Mouse (Mus musculus): ENCODE data around the gene Nxf3. TPM values are rescaled to one million over a fixed set of nuclear protein-coding genes. Genes with fewer than 3 reads are reported as not detected.
A peak's percentile ranks its signal among the peaks of the same experiment; 100 is the strongest.

Gene Nxf3
- 0.04 TPM in 1 of 2 replicates, not detected in the other for polyA plus RNA-seq (2015; fragmentation: Nextera tagmentation; extraction: Ambion mirVana)

DNA sequence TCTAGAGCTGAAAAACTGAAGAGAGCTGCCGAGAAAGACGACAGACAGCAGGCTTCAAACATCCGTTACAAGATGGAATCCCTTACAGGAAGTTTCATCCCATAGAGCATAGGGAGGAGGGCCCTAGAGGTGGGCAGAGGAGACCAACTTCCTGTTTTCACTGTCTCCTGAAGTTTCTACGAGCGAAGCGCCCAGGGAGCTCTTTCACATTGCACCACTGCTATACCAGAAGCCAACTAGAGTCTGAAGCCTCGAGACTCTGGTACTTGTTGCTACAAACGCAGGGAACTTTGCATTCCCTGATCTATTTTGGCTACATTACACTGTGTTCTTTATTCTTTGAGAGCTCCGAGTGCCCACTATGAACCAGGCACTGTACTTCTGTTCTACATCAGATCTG is at the start of gene Nxf3:
Nxf3 (minus strand) TSS at position 101 of the 400 bp plus-strand sequence.
- DNase-seq (ENCODE audit: low spot score) = no peak
- ATAC-seq (replicated peaks; ENCODE audit: low FRiP score, low read depth) = no peak
- H3K9me3 ChIP-seq (replicated peaks; ENCODE audit: low read length) = no peaks in the 10 kb centered on the region
- H3K9ac ChIP-seq (ENCODE audit: low read depth, low read length) = no peak within 1 kb of the TSS
- no peaks in the 10 kb centered on the region for H3K4me1 ChIP-seq (replicated peaks; ENCODE audit: insufficient read depth, low read length)
- H3K36me3 ChIP-seq (ENCODE audit: insufficient read depth, low read length) = no peaks in the 10 kb centered on the region
- H3K4me3 ChIP-seq (replicated peaks; ENCODE audit: low read depth, low read length) = no peak within 1 kb of the TSS
- WGBS = 86% methylated on average over 9 of the region's 9 CpGs
- no peak within 1 kb of the TSS for H3K4me2 ChIP-seq (ENCODE audit: low read length)
- no peak for TF ChIP-seq CTCF (IDR thresholded peaks at IDR 0.05; ENCODE audit: low read depth)
- H3K27ac ChIP-seq = no peak within 1 kb of the TSS
- no peaks in the 10 kb centered on the region for H3K27me3 ChIP-seq (ENCODE audit: insufficient read depth, low read length)

DNA sequence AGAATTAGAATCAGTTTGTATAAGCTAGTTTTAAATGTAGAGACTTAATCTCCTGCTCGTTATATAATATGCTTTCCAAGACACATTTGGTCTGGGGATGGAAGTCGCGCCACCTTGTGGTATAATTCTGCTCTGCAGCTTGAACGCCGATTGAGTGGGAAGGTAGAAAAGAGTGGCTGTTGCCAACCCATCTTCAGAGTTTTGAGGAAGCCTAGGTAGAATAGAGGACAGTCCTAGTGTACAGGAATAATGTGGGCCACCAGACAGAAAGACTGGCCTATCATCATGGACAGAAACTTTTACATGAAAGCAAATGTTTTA is 42.6 kb upstream of the Nxf3 start:
- Histone ChIP-seq H3K27ac (no peak overlapping the region), H3K9me3 (replicated peaks; ENCODE audit: low read length) (no peaks in the 10 kb centered on the region), H3K4me2 (ENCODE audit: low read length) (no peak overlapping the region), H3K27me3 (ENCODE audit: insufficient read depth, low read length) (no peaks in the 10 kb centered on the region), H3K9ac (ENCODE audit: low read depth, low read length) (no peak overlapping the region), H3K36me3 (ENCODE audit: insufficient read depth, low read length) (no peaks in the 10 kb centered on the region), H3K4me1 (replicated peaks; ENCODE audit: insufficient read depth, low read length) (no peaks in the 10 kb centered on the region), H3K4me3 (replicated peaks; ENCODE audit: low read depth, low read length) (no peak overlapping the region)
- DNase-seq (ENCODE audit: low spot score) (peak; percentile 37), ATAC-seq (replicated peaks; ENCODE audit: low FRiP score, low read depth) (no peak)
- WGBS = 15% methylated on average over 5 of the region's 5 CpGs
- TF ChIP-seq CTCF (IDR thresholded peaks at IDR 0.05; ENCODE audit: low read depth) = peak; percentile 77

DNA sequence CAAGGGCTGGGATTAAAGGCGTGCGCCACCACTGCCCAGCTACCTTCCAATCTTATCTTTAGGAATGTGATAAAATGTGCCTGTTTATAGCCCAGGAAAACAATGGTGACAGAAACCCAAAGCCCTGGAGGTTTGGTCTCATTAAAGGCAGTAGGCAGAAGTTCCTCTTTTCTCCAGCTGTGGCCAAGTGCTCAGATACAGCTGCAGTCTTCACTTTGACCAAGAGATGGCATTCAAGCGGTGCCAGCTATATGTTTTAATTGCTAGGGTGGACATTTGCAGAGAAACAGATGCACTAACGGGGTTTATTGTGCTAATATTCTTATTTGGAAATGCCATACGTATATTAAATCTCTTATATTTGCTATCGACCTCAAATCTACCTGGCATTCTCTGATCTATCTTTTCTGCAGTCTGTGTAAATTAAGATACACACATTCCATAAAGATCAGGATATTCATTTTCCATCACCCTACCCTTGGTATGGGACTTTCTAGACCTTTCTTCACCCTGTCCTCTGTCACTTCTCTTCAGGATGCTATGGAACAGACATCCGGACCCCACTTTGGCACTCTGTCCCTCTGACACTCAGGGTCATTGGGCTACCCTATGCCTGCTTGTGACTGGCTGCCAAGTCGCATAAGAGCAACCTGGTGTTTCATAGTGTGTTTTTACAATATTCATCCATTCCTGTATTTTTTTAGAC is 42.1 kb upstream of the Nxf3 start:
- TF ChIP-seq CTCF (IDR thresholded peaks at IDR 0.05; ENCODE audit: low read depth) = peak; percentile 35; the same call in 1 of the 2 replicates
- DNase-seq (ENCODE audit: low spot score) = peak; percentile 31
- no peak for ATAC-seq (replicated peaks; ENCODE audit: low FRiP score, low read depth)

DNA sequence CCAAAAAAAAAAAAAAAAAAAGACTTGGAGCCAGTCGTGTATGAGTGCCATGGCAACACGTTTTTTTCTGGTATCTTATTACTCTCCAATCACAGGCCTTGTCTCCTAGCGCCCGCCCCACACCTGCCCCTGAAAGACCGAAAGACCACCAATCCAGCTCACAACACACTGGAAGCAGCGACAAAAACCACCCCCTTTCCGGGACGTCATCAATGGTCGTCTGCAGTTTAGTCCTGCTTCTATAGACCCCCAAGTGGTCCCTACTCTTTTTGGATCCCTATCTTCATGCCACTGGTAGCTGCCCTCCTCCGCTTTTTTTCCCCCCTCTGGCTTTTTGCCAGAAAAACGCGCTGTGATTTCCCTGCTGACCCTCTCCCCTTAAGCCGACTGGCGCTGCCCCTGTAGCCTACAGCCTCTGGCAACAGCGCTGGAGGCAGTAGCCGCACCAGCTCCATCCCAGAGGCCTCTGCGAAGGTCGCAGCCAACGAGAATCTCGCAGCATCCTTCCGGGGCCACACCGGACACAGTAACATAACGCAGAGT is 30.4 kb upstream of the Nxf3 start:
- H3K4me1 ChIP-seq (replicated peaks; ENCODE audit: insufficient read depth, low read length) = no peaks in the 10 kb centered on the region
- H3K9ac ChIP-seq (ENCODE audit: low read depth, low read length) = no peak overlapping the region
- no peak overlapping the region for H3K27ac ChIP-seq
- DNase-seq (ENCODE audit: low spot score) (peak; percentile 77), ATAC-seq (replicated peaks; ENCODE audit: low FRiP score, low read depth) (peak; percentile 95)
- H3K27me3 ChIP-seq (ENCODE audit: insufficient read depth, low read length) = peaks cover 5% of the 10 kb centered on the region; the same call in 1 of the 2 replicates
- H3K36me3 ChIP-seq (ENCODE audit: insufficient read depth, low read length) = no peaks in the 10 kb centered on the region
- H3K4me3 ChIP-seq (replicated peaks; ENCODE audit: low read depth, low read length) = peak overlapping the region; percentile 24
- WGBS = 27% methylated on average over 23 of the region's 23 CpGs
- no peaks in the 10 kb centered on the region for H3K9me3 ChIP-seq (replicated peaks; ENCODE audit: low read length)
- H3K4me2 ChIP-seq (ENCODE audit: low read length) = peak overlapping the region; percentile 53
- TF ChIP-seq CTCF (IDR thresholded peaks at IDR 0.05; ENCODE audit: low read depth) = no peak

More for the DNA sequence above, 42.1 kb upstream of the Nxf3 start:
- Histone ChIP-seq H3K27ac (no peak overlapping the region), H3K4me1 (replicated peaks; ENCODE audit: insufficient read depth, low read length) (no peaks in the 10 kb centered on the region), H3K4me2 (ENCODE audit: low read length) (no peak overlapping the region), H3K27me3 (ENCODE audit: insufficient read depth, low read length) (no peaks in the 10 kb centered on the region), H3K9me3 (replicated peaks; ENCODE audit: low read length) (no peaks in the 10 kb centered on the region), H3K36me3 (ENCODE audit: insufficient read depth, low read length) (no peaks in the 10 kb centered on the region), H3K9ac (ENCODE audit: low read depth, low read length) (no peak overlapping the region), H3K4me3 (replicated peaks; ENCODE audit: low read depth, low read length) (no peak overlapping the region)
- WGBS = 66% methylated on average over 8 of the region's 8 CpGs

DNA sequence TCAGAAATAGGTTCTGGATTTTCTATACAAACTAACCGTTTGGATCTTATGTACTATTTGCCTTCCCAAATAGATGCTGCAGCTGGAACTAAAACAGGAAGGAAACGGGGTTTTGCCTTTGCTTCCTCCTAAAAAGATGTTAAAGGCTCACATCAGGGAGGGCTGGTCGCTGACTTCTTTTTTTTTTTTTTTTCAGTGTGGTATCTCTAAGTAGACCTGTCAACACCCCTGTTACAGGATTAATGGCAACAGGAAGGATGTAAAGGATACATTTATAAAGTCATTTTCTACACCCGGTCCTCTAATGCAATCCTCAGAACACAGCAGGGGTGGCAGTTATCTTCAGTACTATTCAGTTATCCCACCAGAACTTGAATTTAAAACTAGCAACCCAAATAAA is 30.0 kb upstream of the Nxf3 start:
- H3K27ac ChIP-seq = no peak overlapping the region
- no peak overlapping the region for H3K4me3 ChIP-seq (replicated peaks; ENCODE audit: low read depth, low read length)
- ATAC-seq (replicated peaks; ENCODE audit: low FRiP score, low read depth) = no peak
- 39% methylated on average over 4 of the region's 4 CpGs for WGBS
- H3K9ac ChIP-seq (ENCODE audit: low read depth, low read length) = no peak overlapping the region
- H3K4me2 ChIP-seq (ENCODE audit: low read length) = peak overlapping the region; percentile 53; the same call in 1 of the 2 replicates
- DNase-seq (ENCODE audit: low spot score) = no peak
- TF ChIP-seq CTCF (IDR thresholded peaks at IDR 0.05; ENCODE audit: low read depth) = no peak
- no peaks in the 10 kb centered on the region for H3K36me3 ChIP-seq (ENCODE audit: insufficient read depth, low read length)
- peaks cover 5% of the 10 kb centered on the region; the same call in 1 of the 2 replicates for H3K27me3 ChIP-seq (ENCODE audit: insufficient read depth, low read length)
- H3K4me1 ChIP-seq (replicated peaks; ENCODE audit: insufficient read depth, low read length) = no peaks in the 10 kb centered on the region
- no peaks in the 10 kb centered on the region for H3K9me3 ChIP-seq (replicated peaks; ENCODE audit: low read length)

DNA sequence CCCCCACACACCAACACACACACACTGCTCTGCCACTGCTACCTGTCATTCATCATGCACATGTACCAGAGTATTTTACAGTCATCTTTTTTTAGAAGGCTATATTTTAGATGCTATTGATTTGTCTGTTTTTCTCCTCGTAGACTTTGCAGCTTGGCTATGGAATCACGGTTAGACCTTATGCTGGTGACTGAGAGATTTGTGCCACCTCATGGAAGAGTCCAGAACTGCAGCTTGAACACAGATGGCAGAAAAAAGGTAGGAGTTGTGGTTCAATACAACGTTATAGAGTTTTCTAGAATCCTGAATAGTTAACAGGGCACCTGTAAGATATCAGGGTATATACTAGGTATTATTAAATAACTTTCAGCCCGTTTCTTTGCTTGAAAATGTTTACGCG is 22.9 kb upstream of the Nxf3 start:
- Histone ChIP-seq H3K36me3 (ENCODE audit: insufficient read depth, low read length) (no peaks in the 10 kb centered on the region), H3K4me1 (replicated peaks; ENCODE audit: insufficient read depth, low read length) (no peaks in the 10 kb centered on the region), H3K27me3 (ENCODE audit: insufficient read depth, low read length) (no peaks in the 10 kb centered on the region), H3K9me3 (replicated peaks; ENCODE audit: low read length) (no peaks in the 10 kb centered on the region), H3K27ac (no peak overlapping the region), H3K4me2 (ENCODE audit: low read length) (no peak overlapping the region), H3K4me3 (replicated peaks; ENCODE audit: low read depth, low read length) (no peak overlapping the region), H3K9ac (ENCODE audit: low read depth, low read length) (no peak overlapping the region)
- DNase-seq (ENCODE audit: low spot score) (peak; percentile 33), ATAC-seq (replicated peaks; ENCODE audit: low FRiP score, low read depth) (no peak)
- peak; percentile 70 for TF ChIP-seq CTCF (IDR thresholded peaks at IDR 0.05; ENCODE audit: low read depth)
- 47% methylated on average over 6 of the region's 6 CpGs for WGBS
